Mouse (Mus musculus) liver, embryonic 14.5 days (tissue): Measurements from ENCODE around the gene Sbf2.

Experiments
- CTCF ChIP-seq: IDR thresholded peaks from 2 replicates; pipeline ENCODE4 v1.5.1; 2016; ENCODE audit warnings: antibody characterized with exemption, low read depth, control low read depth
- EP300 ChIP-seq: IDR thresholded peaks from 2 replicates; pipeline ENCODE4 v1.6.1; 2016; ENCODE audit warnings: antibody characterized with exemption, low read depth

GRCm38 (mm10) chr7:110306281-110306680 is 308.4 kb downstream of the Sbf2 start:
- TF ChIP-seq CTCF: no peak
- no peak for TF ChIP-seq EP300
